Mouse (Mus musculus): ENCODE results near the gene Lypd4. TPM values are rescaled to one million over a fixed set of nuclear protein-coding genes. Genes with fewer than 3 reads are reported as not detected.
"Not testable (repeated sequence)": the region's sequence is repeated elsewhere in the genome, so short reads cannot be mapped to it uniquely, and the experiment has no call there.

Gene Lypd4
- polyA plus RNA-seq, 1 experiment from 2014 or later, result not detected

DNA sequence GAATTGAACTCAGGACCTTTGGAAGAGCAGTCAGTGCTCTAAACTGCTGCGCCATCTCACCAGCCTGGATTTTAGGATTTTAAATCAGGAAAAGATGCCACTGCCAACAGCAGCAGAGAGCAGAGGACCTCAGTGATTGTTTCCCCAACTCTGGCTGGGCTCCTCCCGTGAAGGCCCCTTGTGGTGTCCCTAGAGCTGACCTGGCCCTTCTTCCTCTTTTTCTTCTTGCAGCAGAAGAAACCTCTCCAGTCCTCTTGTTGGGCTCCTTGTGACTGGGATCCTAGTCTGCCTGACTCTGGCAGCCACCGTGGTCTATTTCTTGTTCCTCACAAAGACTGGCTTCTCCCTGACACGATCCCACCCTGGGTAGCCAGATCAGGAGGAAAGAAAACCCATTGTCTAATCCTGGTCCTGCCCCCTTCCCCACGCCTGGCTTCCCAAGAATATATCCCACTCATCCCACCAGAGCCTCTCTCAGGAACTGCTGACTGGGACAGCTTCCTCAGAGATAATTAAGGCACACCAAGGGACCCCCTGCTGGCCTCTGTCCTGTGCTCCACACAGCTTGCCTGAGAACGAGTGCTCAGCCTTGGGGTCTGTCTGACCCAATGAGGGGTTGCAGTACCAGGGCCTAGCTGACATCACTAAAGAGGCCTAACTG, 13.2 kb downstream of the Lypd4 start:
- 0 out of 2 replicates have a peak, but pooled peaks cover 3% of the 10 kb centered on the region for H3K4me1 ChIP-seq
- H3K27me3 ChIP-seq, result no peaks in the 10 kb centered on the region
- no peaks in the 10 kb centered on the region for H3K9me3 ChIP-seq (replicated peaks)
- 24% methylated on average over 6 of the region's 6 CpGs for WGBS
- ATAC-seq, result no peak
- H3K27ac ChIP-seq, result no peak overlapping the region
- H3K9ac ChIP-seq, result no peak overlapping the region
- no peak overlapping the region for H3K4me3 ChIP-seq
- no peaks in the 10 kb centered on the region for H3K36me3 ChIP-seq (ENCODE audit: poor library complexity, severe bottlenecking)
- no peak overlapping the region for H3K4me2 ChIP-seq

GRCm38 (mm10) chr7:24853695-24854094, 16.0 kb downstream of the Lypd4 start:
- no peak for ATAC-seq
- no peak overlapping the region for H3K4me3 ChIP-seq
- 57% methylated on average over 7 of the region's 7 CpGs for WGBS
- H3K4me1 ChIP-seq, result 0 out of 2 replicates have a peak, but pooled peaks cover 3% of the 10 kb centered on the region
- no peaks in the 10 kb centered on the region for H3K36me3 ChIP-seq (ENCODE audit: poor library complexity, severe bottlenecking)
- no peak overlapping the region for H3K9ac ChIP-seq
- no peak overlapping the region for H3K4me2 ChIP-seq
- H3K27me3 ChIP-seq, result no peaks in the 10 kb centered on the region
- H3K9me3 ChIP-seq (replicated peaks), result no peaks in the 10 kb centered on the region
- H3K27ac ChIP-seq, result no peak overlapping the region

DNA sequence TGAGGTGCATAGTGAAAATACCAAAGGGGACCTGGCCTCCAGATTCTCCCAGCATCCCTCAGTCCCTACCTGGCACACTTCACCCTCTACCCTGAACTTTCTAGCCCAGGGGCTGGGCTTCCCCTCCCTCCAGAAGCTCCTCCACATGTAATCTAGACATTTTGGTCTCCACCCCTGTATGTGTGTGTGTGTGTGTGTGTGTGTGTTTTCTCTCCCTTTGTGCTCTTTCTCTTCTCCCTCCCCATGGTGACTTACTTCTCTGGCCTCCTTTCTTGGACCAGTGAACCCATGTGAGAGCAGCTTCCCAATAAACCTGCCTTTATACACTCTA, 16.5 kb downstream of the Lypd4 start:
- no peak for ATAC-seq
- Histone ChIP-seq H3K27me3 (no peaks in the 10 kb centered on the region), H3K36me3 (ENCODE audit: poor library complexity, severe bottlenecking) (no peaks in the 10 kb centered on the region), H3K9me3 (replicated peaks) (no peaks in the 10 kb centered on the region), H3K4me2 (no peak overlapping the region), H3K4me3 (no peak overlapping the region), H3K4me1 (0 out of 2 replicates have a peak, but pooled peaks cover 3% of the 10 kb centered on the region), H3K9ac (no peak overlapping the region), H3K27ac (no peak overlapping the region)

- Histone ChIP-seq H3K9ac (no peak overlapping the region), H3K4me2 (no peak overlapping the region), H3K4me1 (0 out of 2 replicates have a peak, but pooled peaks cover 3% of the 10 kb centered on the region), H3K4me3 (no peak overlapping the region), H3K27me3 (no peaks in the 10 kb centered on the region), H3K27ac (no peak overlapping the region), H3K9me3 (replicated peaks) (no peaks in the 10 kb centered on the region), H3K36me3 (ENCODE audit: poor library complexity, severe bottlenecking) (no peaks in the 10 kb centered on the region)
- WGBS, result 77% methylated on average over 8 of the region's 8 CpGs
- no peak for ATAC-seq
Observed at GRCm38 (mm10) chr7:24852557-24853232, 17.0 kb downstream of the Lypd4 start.

DNA sequence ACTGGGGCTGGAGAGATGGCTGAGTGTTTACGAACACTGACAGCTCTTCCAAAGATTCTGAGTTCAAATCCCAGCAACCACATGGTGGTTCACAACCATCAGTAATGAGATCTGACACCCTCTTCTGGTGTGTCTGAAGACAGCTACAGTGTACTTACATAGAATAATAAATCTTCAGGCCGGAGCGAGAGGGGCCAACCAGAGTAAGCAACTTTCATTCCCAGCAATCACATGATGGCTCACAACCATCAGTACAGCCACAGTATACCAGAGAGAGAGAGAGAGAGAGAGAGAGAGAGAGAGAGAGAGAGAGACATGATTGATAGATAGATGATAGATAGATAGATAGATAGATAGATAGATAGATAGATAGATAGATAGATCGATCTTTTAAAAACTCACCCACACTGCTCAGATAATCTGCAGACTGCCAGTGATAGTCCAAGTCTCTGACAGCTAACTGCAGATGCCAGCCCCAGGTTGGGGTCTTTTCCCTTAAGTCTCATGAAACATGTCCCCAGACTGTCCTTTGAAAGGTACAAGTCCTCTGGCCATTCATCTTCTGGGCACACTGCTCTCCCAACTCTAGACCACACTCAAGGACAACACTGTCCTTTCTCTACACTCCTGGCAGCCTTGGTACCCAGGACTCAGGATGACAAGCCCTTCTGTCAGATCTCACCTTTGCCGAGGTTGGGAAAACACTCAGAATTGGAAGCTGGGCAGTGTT, 18.0 kb downstream of the Lypd4 start:
- Histone ChIP-seq H3K4me3 (no peak overlapping the region), H3K27me3 (no peaks in the 10 kb centered on the region), H3K4me2 (no peak overlapping the region), H3K9ac (no peak overlapping the region), H3K27ac (no peak overlapping the region), H3K36me3 (ENCODE audit: poor library complexity, severe bottlenecking) (no peaks in the 10 kb centered on the region), H3K9me3 (replicated peaks) (no peaks in the 10 kb centered on the region), H3K4me1 (no peaks in the 10 kb centered on the region)
- whole genome bisulfite sequencing, result 87% methylated on average over 5 of the region's 5 CpGs
- ATAC-seq, result no peak

- Histone ChIP-seq H3K36me3 (ENCODE audit: poor library complexity, severe bottlenecking) (no peaks in the 10 kb centered on the region), H3K9me3 (replicated peaks) (no peaks in the 10 kb centered on the region), H3K27me3 (no peaks in the 10 kb centered on the region), H3K4me2 (no peak overlapping the region), H3K4me3 (no peak overlapping the region), H3K4me1 (0 out of 2 replicates have a peak, but pooled peaks cover 5% of the 10 kb centered on the region), H3K9ac (no peak overlapping the region), H3K27ac (no peak overlapping the region)
- 41% methylated on average over 6 of the region's 6 CpGs for WGBS
- ATAC-seq, result no peak
Observed at GRCm38 (mm10) chr7:24850899-24851303, 18.8 kb downstream of the Lypd4 start.

DNA sequence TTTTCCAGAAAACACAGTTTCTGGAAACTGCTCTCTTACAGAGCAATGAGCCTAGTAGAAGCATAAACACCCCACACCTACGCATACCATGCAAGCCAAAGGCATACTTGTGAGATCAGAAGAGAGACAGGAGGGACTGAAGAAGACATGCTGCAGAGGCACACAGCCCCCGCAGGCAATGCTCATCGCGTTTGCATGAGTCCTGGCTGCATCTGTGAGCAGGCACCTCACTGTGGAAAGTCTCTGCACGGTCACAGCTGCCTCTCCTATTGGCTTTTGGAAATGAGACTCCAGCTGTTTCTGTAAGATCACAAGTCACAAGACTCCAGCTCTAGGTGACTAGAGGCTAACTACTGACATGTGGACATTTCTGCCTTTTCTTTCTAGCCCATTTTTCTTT, 19.6 kb downstream of the Lypd4 start:
- 0 out of 2 replicates have a peak, but pooled peaks cover 5% of the 10 kb centered on the region for H3K4me1 ChIP-seq
- no peak overlapping the region for H3K4me3 ChIP-seq
- H3K36me3 ChIP-seq (ENCODE audit: poor library complexity, severe bottlenecking), result no peaks in the 10 kb centered on the region
- WGBS, result 23% methylated on average over 5 of the region's 5 CpGs
- H3K27me3 ChIP-seq, result no peaks in the 10 kb centered on the region
- no peak overlapping the region for H3K27ac ChIP-seq
- H3K9me3 ChIP-seq (replicated peaks), result no peaks in the 10 kb centered on the region
- H3K9ac ChIP-seq, result no peak overlapping the region
- ATAC-seq, result no peak
- no peak overlapping the region for H3K4me2 ChIP-seq

GRCm38 (mm10) chr7:24846576-24846975, 23.2 kb downstream of the Lypd4 start:
- H3K9me3 ChIP-seq (replicated peaks), result not testable (repeated sequence)
- WGBS, result 23% methylated on average over 2 of the region's 2 CpGs

DNA sequence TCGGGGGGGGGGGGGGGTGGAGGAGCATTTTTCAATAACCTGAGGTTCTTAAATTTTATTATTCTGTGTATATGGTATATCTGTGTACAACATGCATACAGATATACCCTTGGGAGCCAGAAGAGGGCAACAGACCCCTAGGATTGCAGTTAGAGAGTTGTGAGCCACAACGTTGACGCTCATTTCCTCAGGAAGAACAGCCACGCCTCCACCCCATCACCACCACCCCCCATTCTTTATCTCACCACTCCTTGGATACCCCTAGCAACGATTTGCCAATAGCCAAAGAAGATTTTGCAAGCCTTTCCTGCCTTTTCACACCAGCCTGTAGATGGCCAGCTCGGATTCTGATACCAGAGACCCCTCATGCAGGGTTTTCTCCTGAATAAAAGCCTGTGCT, 24.0 kb downstream of the Lypd4 start:
- no peaks in the 10 kb centered on the region for H3K27me3 ChIP-seq
- H3K4me1 ChIP-seq, result 0 out of 2 replicates have a peak, but pooled peaks cover 5% of the 10 kb centered on the region
- no peaks in the 10 kb centered on the region for H3K9me3 ChIP-seq (replicated peaks)
- no peak overlapping the region for H3K4me2 ChIP-seq
- no peaks in the 10 kb centered on the region for H3K36me3 ChIP-seq (ENCODE audit: poor library complexity, severe bottlenecking)
- no peak overlapping the region for H3K9ac ChIP-seq
- ATAC-seq, result no peak
- 4% methylated on average over 6 of the region's 6 CpGs for WGBS
- H3K4me3 ChIP-seq, result no peak overlapping the region
- no peak overlapping the region for H3K27ac ChIP-seq

More at GRCm38 (mm10) chr7:24846576-24846975, 23.2 kb downstream of the Lypd4 start:
- not testable (repeated sequence) for H3K27ac ChIP-seq; H3K4me2 ChIP-seq; ATAC-seq; H3K9ac ChIP-seq; H3K27me3 ChIP-seq; H3K36me3 ChIP-seq (ENCODE audit: poor library complexity, severe bottlenecking); H3K4me3 ChIP-seq; H3K4me1 ChIP-seq

GRCm38 (mm10) chr7:24845181-24845580, 24.6 kb downstream of the Lypd4 start:
- ATAC-seq, result no peak
- Histone ChIP-seq H3K36me3 (ENCODE audit: poor library complexity, severe bottlenecking) (no peaks in the 10 kb centered on the region), H3K9ac (no peak overlapping the region), H3K4me3 (no peak overlapping the region), H3K4me2 (no peak overlapping the region), H3K27me3 (no peaks in the 10 kb centered on the region), H3K27ac (no peak overlapping the region), H3K9me3 (replicated peaks) (no peaks in the 10 kb centered on the region), H3K4me1 (0 out of 2 replicates have a peak, but pooled peaks cover 5% of the 10 kb centered on the region)
- 83% methylated on average over 9 of the region's 9 CpGs for WGBS

- Histone ChIP-seq H3K9me3 (replicated peaks) (no peaks in the 10 kb centered on the region), H3K4me2 (no peak overlapping the region), H3K27ac (no peak overlapping the region), H3K36me3 (ENCODE audit: poor library complexity, severe bottlenecking) (no peaks in the 10 kb centered on the region), H3K27me3 (no peaks in the 10 kb centered on the region), H3K9ac (no peak overlapping the region), H3K4me1 (0 out of 2 replicates have a peak, but pooled peaks cover 5% of the 10 kb centered on the region), H3K4me3 (no peak overlapping the region)
- no peak for ATAC-seq
- WGBS, result 43% methylated on average over 5 of the region's 5 CpGs
Observed at GRCm38 (mm10) chr7:24844144-24844543, 25.6 kb downstream of the Lypd4 start.

GRCm38 (mm10) chr7:24841009-24841408, 28.7 kb downstream of the Lypd4 start:
- Histone ChIP-seq H3K4me3 (no peak overlapping the region), H3K27me3 (no peaks in the 10 kb centered on the region), H3K9me3 (replicated peaks) (no peaks in the 10 kb centered on the region), H3K9ac (no peak overlapping the region), H3K27ac (no peak overlapping the region), H3K4me2 (no peak overlapping the region), H3K4me1 (no peaks in the 10 kb centered on the region), H3K36me3 (ENCODE audit: poor library complexity, severe bottlenecking) (no peaks in the 10 kb centered on the region)
- 66% methylated on average over 4 of the region's 4 CpGs for WGBS
- ATAC-seq, result no peak
